Comparison of ENCODE assay signal across 8 mouse cellular contexts in the genomic region with DNA sequence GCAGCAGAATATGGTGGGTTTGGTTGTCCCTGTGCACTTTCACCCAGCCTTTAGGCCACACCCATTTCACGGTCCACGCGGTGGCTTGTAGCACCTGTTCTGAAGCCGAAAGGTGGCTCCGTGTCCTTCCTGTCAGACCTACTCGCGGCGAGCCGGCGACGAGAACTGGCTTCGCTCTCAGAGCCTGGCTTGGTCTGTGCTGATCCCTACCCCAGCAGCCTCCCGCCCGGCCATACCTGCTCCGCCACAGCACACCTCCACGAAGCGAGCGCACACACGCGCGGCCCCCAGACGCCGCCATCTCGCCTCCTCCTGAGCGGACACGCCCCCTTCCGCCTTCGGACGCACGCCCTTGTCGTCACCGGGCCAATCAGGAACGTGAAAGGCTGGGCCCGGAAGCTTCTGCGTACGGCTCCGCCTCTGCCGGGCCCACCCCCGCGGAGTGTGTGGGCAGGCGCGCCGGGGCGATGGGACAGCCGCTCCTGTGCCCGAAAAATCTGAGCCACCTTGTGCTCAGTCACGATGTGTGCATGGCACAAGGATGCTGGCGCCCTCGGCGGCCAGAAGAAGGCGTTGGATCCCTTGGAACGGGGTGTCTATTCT. TPM values are rescaled to one million over a fixed set of nuclear protein-coding genes. Genes with fewer than 3 reads are reported as not detected.
A peak's percentile ranks its signal among the peaks of the same experiment; 100 is the strongest.
DNase-seq lines count a peak whose midpoint lies in the region; ATAC-seq and TF ChIP-seq lines count a peak whose summit lies in the region.

A gene (minus strand): TSS at position 334 of the 603 bp plus-strand sequence.

- peaks cover 8% of the 10 kb centered on the region for H3K36me3 ChIP-seq in embryonic facial prominence, embryonic 13.5 days
- H3K36me3 ChIP-seq in kidney, adult 2 months (ENCODE audit: control insufficient read depth, insufficient read depth, low read length): no peaks in the 10 kb centered on the region
- H3K36me3 ChIP-seq in limb, embryonic 12.5 days: peaks cover 21% of the 10 kb centered on the region
- H3K36me3 ChIP-seq in midbrain, embryonic 15.5 days (replicated peaks): 0 out of 2 replicates have a peak, but pooled peaks cover 4% of the 10 kb centered on the region
- H3K36me3 ChIP-seq in spleen, adult 2 months (ENCODE audit: control insufficient read depth, insufficient read depth, low read length): peaks cover 1% of the 10 kb centered on the region

- H3K4me1 ChIP-seq in embryonic facial prominence, embryonic 13.5 days: peaks cover 8% of the 10 kb centered on the region
- H3K4me1 ChIP-seq in kidney, adult 2 months (ENCODE audit: control insufficient read depth, insufficient read depth, low read length): no peaks in the 10 kb centered on the region
- peaks cover 4% of the 10 kb centered on the region; the same call in 1 of the 2 replicates for H3K4me1 ChIP-seq in limb, embryonic 12.5 days (replicated peaks)
- peaks cover 15% of the 10 kb centered on the region for H3K4me1 ChIP-seq in midbrain, embryonic 15.5 days
- peaks cover 5% of the 10 kb centered on the region; the same call in 1 of the 2 replicates for H3K4me1 ChIP-seq in spleen, adult 2 months (ENCODE audit: control insufficient read depth, insufficient read depth, insufficient read length)

- peak within 1 kb of the TSS; percentile 69 for H3K4me2 ChIP-seq in embryonic facial prominence, embryonic 13.5 days
- peak within 1 kb of the TSS; percentile 73 for H3K4me2 ChIP-seq in limb, embryonic 12.5 days
- H3K4me2 ChIP-seq in midbrain, embryonic 15.5 days: peak within 1 kb of the TSS; percentile 55

- WGBS in embryonic facial prominence, embryonic 13.5 days: under 1% methylated on average over 52 of the region's 52 CpGs
- WGBS in kidney, adult 2 months: under 1% methylated on average over 52 of the region's 52 CpGs
- under 1% methylated on average over 52 of the region's 52 CpGs for WGBS in limb, embryonic 12.5 days
- under 1% methylated on average over 51 of the region's 52 CpGs for WGBS in midbrain, embryonic 15.5 days
- WGBS in spleen, adult 2 months: under 1% methylated on average over 52 of the region's 52 CpGs

- TF ChIP-seq POLR2A in kidney, adult 2 months (IDR thresholded peaks at IDR 0.05; ENCODE audit: low read depth, low read length): peak; percentile 49
- TF ChIP-seq POLR2A in spleen, adult 2 months (IDR thresholded peaks at IDR 0.05; ENCODE audit: low read depth, low read length): peak; percentile 82

- no peaks in the 10 kb centered on the region for H3K27me3 ChIP-seq in embryonic facial prominence, embryonic 13.5 days
- H3K27me3 ChIP-seq in kidney, adult 2 months (replicated peaks; ENCODE audit: control insufficient read depth, insufficient read depth, low read length): no peaks in the 10 kb centered on the region
- no peaks in the 10 kb centered on the region for H3K27me3 ChIP-seq in limb, embryonic 12.5 days
- no peaks in the 10 kb centered on the region for H3K27me3 ChIP-seq in midbrain, embryonic 15.5 days (replicated peaks)
- H3K27me3 ChIP-seq in spleen, adult 2 months (ENCODE audit: control insufficient read depth, insufficient read depth, low read length): no peaks in the 10 kb centered on the region

- peak; percentile 97 for ATAC-seq in embryonic facial prominence, embryonic 13.5 days (ENCODE audit: insufficient number of reproducible peaks, insufficient read depth, low FRiP score, low TSS enrichment, low read depth)
- peak; percentile 99 for ATAC-seq in limb, embryonic 12.5 days (ENCODE audit: insufficient number of reproducible peaks, insufficient read depth, low FRiP score, low TSS enrichment, low read depth)
- ATAC-seq in midbrain, embryonic 15.5 days (replicated peaks): peak; percentile 100

- peak within 1 kb of the TSS; percentile 86 for H3K4me3 ChIP-seq in embryonic facial prominence, embryonic 13.5 days
- peak within 1 kb of the TSS; percentile 90 for H3K4me3 ChIP-seq in kidney, adult 2 months (ENCODE audit: insufficient read depth, low read depth, low read length)
- peak within 1 kb of the TSS; percentile 77 for H3K4me3 ChIP-seq in limb, embryonic 12.5 days (replicated peaks)
- peak within 1 kb of the TSS; percentile 52 for H3K4me3 ChIP-seq in midbrain, embryonic 15.5 days
- H3K4me3 ChIP-seq in spleen, adult 2 months (ENCODE audit: extremely low read depth, insufficient read depth, insufficient read length): peak within 1 kb of the TSS; percentile 95

- DNase-seq in 3134 (ENCODE audit: extremely low read depth, insufficient read length, low spot score): peak; percentile 93
- DNase-seq in adrenal gland, postnatal 36 days: peak; percentile 97 to 98
- peak; percentile 95 to 97 for DNase-seq in heart, adult 18-20 months
- peak; percentile 97 for DNase-seq in kidney, adult 2 months
- DNase-seq in spleen, adult 2 months (ENCODE audit: low read depth in 1 of 2, low spot score in 2 of 2): peak; percentile 84 to 94

- H3K9me3 ChIP-seq in embryonic facial prominence, embryonic 13.5 days: no peaks in the 10 kb centered on the region
- no peaks in the 10 kb centered on the region for H3K9me3 ChIP-seq in limb, embryonic 12.5 days
- H3K9me3 ChIP-seq in midbrain, embryonic 15.5 days: no peaks in the 10 kb centered on the region

- peak; percentile 36; the same call in 1 of the 2 replicates for TF ChIP-seq CTCF in kidney, adult 2 months (conservative IDR thresholded peaks at IDR 0.05; ENCODE audit: insufficient read depth, insufficient read length, low read depth, low read length)
- no peak for TF ChIP-seq CTCF in spleen, adult 2 months (IDR thresholded peaks at IDR 0.05; ENCODE audit: extremely low read depth, insufficient read depth, insufficient read length, insufficient replicate concordance)

- H3K9ac ChIP-seq in embryonic facial prominence, embryonic 13.5 days: peak within 1 kb of the TSS; percentile 76
- H3K9ac ChIP-seq in limb, embryonic 12.5 days (replicated peaks): peak within 1 kb of the TSS; percentile 65
- peak within 1 kb of the TSS; percentile 61 for H3K9ac ChIP-seq in midbrain, embryonic 15.5 days

- peak within 1 kb of the TSS; percentile 72; the same call in 1 of the 2 replicates for H3K27ac ChIP-seq in embryonic facial prominence, embryonic 13.5 days
- H3K27ac ChIP-seq in kidney, adult 2 months (ENCODE audit: insufficient read depth, low read depth, low read length): peak within 1 kb of the TSS; percentile 20; the same call in 1 of the 2 replicates
- H3K27ac ChIP-seq in limb, embryonic 12.5 days: peak within 1 kb of the TSS; percentile 31; the same call in 1 of the 2 replicates
- H3K27ac ChIP-seq in midbrain, embryonic 15.5 days: peak within 1 kb of the TSS; percentile 82
- H3K27ac ChIP-seq in spleen, adult 2 months (ENCODE audit: insufficient read depth, low read length): peak within 1 kb of the TSS; percentile 58; the same call in 1 of the 2 replicates

RNA-seq across cellular contexts. Expression of the gene that starts here (rescaled TPM):
- 10 to 100 TPM; 51.9 to 66.8 TPM for total RNA-seq in adrenal gland, postnatal 36 days (2021)
- 51.2 and 56.4 TPM in 2 replicates for polyA plus RNA-seq in embryonic facial prominence, embryonic 13.5 days (2015; fragmentation: Nextera tagmentation; extraction: Ambion mirVana)
- total RNA-seq in heart, adult 18-20 months (2021): 10 to 100 TPM; 32.0 to 33.0 TPM
- polyA plus RNA-seq in kidney, adult 2 months (2012; rRNA removed): 54.8 and 60.4 TPM in 2 replicates
- polyA plus RNA-seq in limb, embryonic 12.5 days (2016; fragmentation: Nextera tagmentation; extraction: Ambion mirVana): 58.6 and 61.9 TPM in 2 replicates
- polyA plus RNA-seq in midbrain, embryonic 15.5 days (2015; fragmentation: Nextera tagmentation; extraction: Ambion mirVana): 106 and 114 TPM in 2 replicates
- polyA plus RNA-seq in spleen, adult 2 months (2012; rRNA removed): 32.3 and 38.5 TPM in 2 replicates

Comparison
In these comparisons a context has a peak if more than half of its experiments do, and no peak if none do; other contexts are left out.
1. Peak in every context shown above with its lines: DNase-seq, ATAC-seq, H3K4me3 ChIP-seq and H3K27ac ChIP-seq.
2. H3K27ac ChIP-seq: peak in every context shown above with its lines; median percentile 82 in midbrain, embryonic 15.5 days; 72 in embryonic facial prominence, embryonic 13.5 days; 58 in spleen, adult 2 months; 31 in limb, embryonic 12.5 days; 20 in kidney, adult 2 months.